18 mouse cellular contexts compared by ENCODE assay signal in the genomic region with DNA sequence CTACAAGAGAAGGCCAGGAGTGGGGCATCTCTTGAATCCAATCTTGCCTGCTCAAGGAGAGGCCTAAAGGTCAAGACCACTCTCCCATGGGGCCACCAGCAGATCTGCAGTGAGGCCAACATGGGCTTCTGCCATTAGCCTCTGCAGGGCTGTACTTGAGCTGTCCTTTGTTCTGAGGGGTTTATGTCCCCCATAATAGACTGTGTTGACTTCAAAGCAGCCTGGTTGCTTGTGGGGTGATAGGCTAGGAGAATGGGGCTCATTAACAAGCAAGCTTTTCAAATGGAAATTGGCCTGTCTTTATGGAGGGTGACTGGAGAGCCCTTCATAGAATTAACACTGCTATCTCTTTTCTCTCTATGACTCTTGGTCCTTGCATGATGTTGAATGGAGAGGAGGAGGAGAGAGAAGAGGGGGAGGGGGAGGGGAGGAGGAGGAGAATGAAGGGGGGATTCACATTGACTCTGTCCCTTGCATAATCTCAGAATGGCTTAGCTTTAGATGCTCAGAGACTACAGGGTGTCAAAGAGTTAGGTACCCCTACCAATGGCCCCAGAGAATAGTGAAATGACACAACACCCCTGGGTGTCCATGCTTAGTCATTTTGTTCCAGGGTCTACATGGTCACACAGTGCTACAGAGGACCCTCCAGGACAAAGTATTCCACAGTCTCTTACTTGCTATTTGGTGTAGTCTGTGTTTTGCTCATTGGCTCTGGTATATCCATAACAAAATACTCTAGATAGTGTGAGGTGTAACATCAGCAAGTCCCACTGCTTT.
DNase-seq lines count a peak whose midpoint lies in the region; ATAC-seq and TF ChIP-seq lines count a peak whose summit lies in the region.
"Had no signal": no experiment of that assay in that cellular context is flagged by ENCODE, and none has a peak within 500 bp of the region (broad histone marks: within the 10 kb centered on the region; RNA-seq: fewer than 3 reads in every experiment).

No protein-coding gene starts in this region.

- H3K27me3 ChIP-seq in hindbrain, embryonic 11.5 days (ENCODE audit: control insufficient read depth, insufficient read depth, low read length) = no peaks in the 10 kb centered on the region
- H3K27me3 ChIP-seq in hindbrain, postnatal 0 days (ENCODE audit: insufficient read depth, low read length) = no peaks in the 10 kb centered on the region
- H3K27me3 ChIP-seq in forebrain, embryonic 13.5 days = peaks cover 18% of the 10 kb centered on the region
- H3K27me3 ChIP-seq in neural tube, embryonic 11.5 days (ENCODE audit: control insufficient read depth, insufficient read depth, low read length) = no peaks in the 10 kb centered on the region
- H3K27me3 ChIP-seq: heart, embryonic 15.5 days; limb, embryonic 12.5 days; liver, embryonic 13.5 days; lung, embryonic 15.5 days; stomach, embryonic 15.5 days had no signal

- H3K4me1 ChIP-seq in hindbrain, embryonic 11.5 days (replicated peaks; ENCODE audit: control insufficient read depth, insufficient read depth, low read length) = peaks cover 2% of the 10 kb centered on the region; the same call in 1 of the 2 replicates
- no peaks in the 10 kb centered on the region for H3K4me1 ChIP-seq in hindbrain, postnatal 0 days (ENCODE audit: insufficient read depth, low read length)
- H3K4me1 ChIP-seq in forebrain, embryonic 13.5 days = peaks cover 11% of the 10 kb centered on the region
- H3K4me1 ChIP-seq in neural tube, embryonic 11.5 days (ENCODE audit: control insufficient read depth, insufficient read depth, low read length) = peaks cover 4% of the 10 kb centered on the region; the same call in 1 of the 2 replicates
- H3K4me1 ChIP-seq: heart, embryonic 15.5 days; liver, embryonic 13.5 days; lung, embryonic 15.5 days; stomach, embryonic 15.5 days had no signal

- H3K27ac ChIP-seq in hindbrain, embryonic 11.5 days (ENCODE audit: low read depth, low read length) = no peak overlapping the region
- no peak overlapping the region for H3K27ac ChIP-seq in hindbrain, postnatal 0 days
- H3K27ac ChIP-seq in forebrain, embryonic 13.5 days = no peak overlapping the region
- H3K27ac ChIP-seq in neural tube, embryonic 11.5 days (ENCODE audit: low read depth, low read length) = no peak overlapping the region
- H3K27ac ChIP-seq: embryonic facial prominence, embryonic 12.5 days; heart, embryonic 15.5 days; left cerebral cortex, adult 2 months; limb, embryonic 12.5 days; liver, embryonic 13.5 days; lung, embryonic 15.5 days; stomach, embryonic 15.5 days had no signal

- no peaks in the 10 kb centered on the region for H3K9me3 ChIP-seq in hindbrain, embryonic 11.5 days (ENCODE audit: control insufficient read depth, low read length)
- no peaks in the 10 kb centered on the region for H3K9me3 ChIP-seq in hindbrain, postnatal 0 days (ENCODE audit: low read length)
- H3K9me3 ChIP-seq in forebrain, embryonic 13.5 days (replicated peaks) = no peaks in the 10 kb centered on the region
- H3K9me3 ChIP-seq in neural tube, embryonic 11.5 days (ENCODE audit: control insufficient read depth, low read length) = no peaks in the 10 kb centered on the region
- H3K9me3 ChIP-seq: embryonic facial prominence, embryonic 12.5 days; heart, embryonic 15.5 days; limb, embryonic 12.5 days; liver, embryonic 13.5 days; lung, embryonic 15.5 days; stomach, embryonic 15.5 days had no signal

- H3K36me3 ChIP-seq in hindbrain, embryonic 11.5 days (ENCODE audit: control insufficient read depth, insufficient read depth, low read length) = no peaks in the 10 kb centered on the region
- no peaks in the 10 kb centered on the region for H3K36me3 ChIP-seq in hindbrain, postnatal 0 days (ENCODE audit: insufficient read depth, low read length)
- H3K36me3 ChIP-seq in forebrain, embryonic 13.5 days (ENCODE audit: poor library complexity, severe bottlenecking) = no peaks in the 10 kb centered on the region
- no peaks in the 10 kb centered on the region for H3K36me3 ChIP-seq in neural tube, embryonic 11.5 days (ENCODE audit: control insufficient read depth, insufficient read depth, low read length)
- H3K36me3 ChIP-seq: embryonic facial prominence, embryonic 12.5 days; heart, embryonic 15.5 days; limb, embryonic 12.5 days; liver, embryonic 13.5 days; lung, embryonic 15.5 days; stomach, embryonic 15.5 days had no signal

- no peak overlapping the region for H3K4me2 ChIP-seq in hindbrain, embryonic 11.5 days (replicated peaks; ENCODE audit: low read depth, low read length)
- no peak overlapping the region for H3K4me2 ChIP-seq in hindbrain, postnatal 0 days (ENCODE audit: low read depth, low read length)
- no peak overlapping the region for H3K4me2 ChIP-seq in forebrain, embryonic 13.5 days
- H3K4me2 ChIP-seq in neural tube, embryonic 11.5 days (ENCODE audit: low read depth) = no peak overlapping the region
- H3K4me2 ChIP-seq: embryonic facial prominence, embryonic 12.5 days; heart, embryonic 15.5 days; limb, embryonic 12.5 days; liver, embryonic 13.5 days; lung, embryonic 15.5 days; stomach, embryonic 15.5 days had no signal

- no peak overlapping the region for H3K4me3 ChIP-seq in hindbrain, embryonic 11.5 days (ENCODE audit: low read depth, low read length)
- no peak overlapping the region for H3K4me3 ChIP-seq in hindbrain, postnatal 0 days (ENCODE audit: low read length)
- H3K4me3 ChIP-seq in forebrain, embryonic 13.5 days = no peak overlapping the region
- H3K4me3 ChIP-seq in neural tube, embryonic 11.5 days (ENCODE audit: low read depth, low read length) = no peak overlapping the region
- H3K4me3 ChIP-seq: embryonic facial prominence, embryonic 12.5 days; heart, embryonic 15.5 days; left cerebral cortex, adult 2 months; limb, embryonic 12.5 days; liver, embryonic 13.5 days; lung, embryonic 15.5 days; myocyte; stomach, embryonic 15.5 days had no signal

- DNase-seq in hindbrain, embryonic 11.5 days (ENCODE audit: low spot score) = peak; percentile 35
- no peak for DNase-seq in hindbrain, postnatal 0 days (ENCODE audit: low spot score)
- peak; percentile 44 for DNase-seq in embryo, embryonic 11 days
- peak; percentile 12 for DNase-seq in neural tube, embryonic 11.5 days (ENCODE audit: low spot score)
- no peak for DNase-seq in gastrocnemius, postnatal 25 days
- DNase-seq in frontal cortex, postnatal 10 days (ENCODE audit: low spot score in 2 of 2) = no peak
- DNase-seq: adrenal gland, postnatal 10 days; cerebellum, adult 8-10 months; liver, embryonic 13.5 days had no signal

- H3K9ac ChIP-seq in hindbrain, embryonic 11.5 days (ENCODE audit: low read depth, low read length) = no peak overlapping the region
- H3K9ac ChIP-seq in hindbrain, postnatal 0 days (replicated peaks; ENCODE audit: low read length) = no peak overlapping the region
- no peak overlapping the region for H3K9ac ChIP-seq in forebrain, embryonic 13.5 days
- no peak overlapping the region for H3K9ac ChIP-seq in neural tube, embryonic 11.5 days (ENCODE audit: low read length)
- H3K9ac ChIP-seq: embryonic facial prominence, embryonic 12.5 days; heart, embryonic 15.5 days; limb, embryonic 12.5 days; liver, embryonic 13.5 days; lung, embryonic 15.5 days; stomach, embryonic 15.5 days had no signal

- TF ChIP-seq CTCF in hindbrain, postnatal 0 days (IDR thresholded peaks at IDR 0.05; ENCODE audit: low read depth) = no peak

- ATAC-seq in hindbrain, embryonic 11.5 days (ENCODE audit: low FRiP score) = peak; percentile 81
- ATAC-seq in hindbrain, postnatal 0 days = no peak
- ATAC-seq in forebrain, embryonic 13.5 days = peak; percentile 75; the same call in 1 of the 2 replicates
- ATAC-seq in neural tube, embryonic 11.5 days (ENCODE audit: insufficient read depth, low FRiP score, low TSS enrichment) = peak; percentile 86
- ATAC-seq: intestine, postnatal 0 days had no signal

Comparison
In these comparisons a context has a peak if more than half of its experiments do, and no peak if none do; other contexts are left out.
1. DNase-seq: peak in hindbrain, embryonic 11.5 days (single experiment), embryo, embryonic 11 days (single experiment) and neural tube, embryonic 11.5 days (single experiment); none in hindbrain, postnatal 0 days (single experiment), gastrocnemius, postnatal 25 days (single experiment) and frontal cortex, postnatal 10 days (0 of 2).